ENCODE assay signal across 25 mouse cellular contexts in the genomic region with DNA sequence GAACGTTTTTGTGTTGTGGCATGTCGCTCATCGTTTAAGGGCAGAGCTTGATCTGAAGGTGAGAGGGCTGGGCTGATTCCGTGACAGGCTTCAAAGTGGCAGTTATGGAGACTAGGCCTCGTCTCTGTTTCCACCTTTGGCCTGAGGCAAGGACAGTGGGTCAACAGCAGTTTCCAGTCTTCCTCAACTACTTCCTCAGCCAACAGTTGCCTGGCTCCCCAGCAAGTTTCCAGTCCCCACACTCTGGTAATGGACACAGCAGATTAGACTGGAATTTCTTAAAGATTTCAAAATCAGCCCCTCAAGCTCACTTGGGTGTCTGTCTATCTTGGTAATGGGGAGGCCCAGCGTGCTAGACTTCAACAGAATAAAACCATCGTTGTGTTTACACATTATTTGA.
A peak's percentile ranks its signal among the peaks of the same experiment; 100 is the strongest.
DNase-seq lines count a peak whose midpoint lies in the region; TF ChIP-seq lines count a peak whose summit lies in the region.
"Had no signal": no experiment of that assay in that cellular context is flagged by ENCODE, and none has a peak within 500 bp of the region (broad histone marks: within the 10 kb centered on the region; RNA-seq: fewer than 3 reads in every experiment).

No protein-coding gene starts in this region.

- 70% methylated on average over 7 of the region's 7 CpGs for WGBS in heart, adult 2 months

- H3K9ac ChIP-seq in heart, adult 2 months (ENCODE audit: low read depth, low read length), result no peak overlapping the region
- H3K9ac ChIP-seq: embryonic facial prominence, embryonic 13.5 days; forebrain, embryonic 12.5 days; forebrain, embryonic 15.5 days; hindbrain, embryonic 12.5 days; hindbrain, embryonic 15.5 days had no signal

- no peaks in the 10 kb centered on the region for H3K79me2 ChIP-seq in heart, adult 2 months (replicated peaks; ENCODE audit: control insufficient read depth, insufficient read depth, low read length)

- no peak for TF ChIP-seq POLR2A in testis, adult 2 months (IDR thresholded peaks at IDR 0.05; ENCODE audit: control insufficient read depth, low read depth, low read length)
- TF ChIP-seq POLR2A in heart, adult 2 months (IDR thresholded peaks at IDR 0.05; ENCODE audit: insufficient read depth, low read depth, low read length), result no peak

- DNase-seq in testis, postnatal 10 days (ENCODE audit: low spot score), result no peak
- DNase-seq in lung, postnatal 14 days, result peak; percentile 15
- peak; percentile 27 to 78 for DNase-seq in lung, postnatal 4 days
- no peak for DNase-seq in gastrocnemius, adult 8-10 months (ENCODE audit: low spot score in 2 of 2)
- no peak for DNase-seq in kidney, postnatal 36 days
- DNase-seq in heart, adult 2 months, result no peak
- DNase-seq: adrenal gland, adult 2 months; adrenal gland, postnatal 14 days; B cell, adult 2 months; cerebellum, adult 11 months; cerebellum, adult 2 months; cerebellum, adult 9-11 months; cerebellum, postnatal 25 days; gastrocnemius, postnatal 10 days; gastrocnemius, postnatal 36 days had no signal

- H3K27ac ChIP-seq in testis, adult 2 months (ENCODE audit: control insufficient read depth, insufficient read depth, low read depth, low read length), result peak overlapping the region; percentile 94
- no peak overlapping the region for H3K27ac ChIP-seq in heart, adult 2 months
- H3K27ac ChIP-seq: embryonic facial prominence, embryonic 13.5 days; forebrain, embryonic 12.5 days; forebrain, embryonic 15.5 days; hindbrain, embryonic 12.5 days; hindbrain, embryonic 15.5 days had no signal

- intact Hi-C loops in heart, adult 2 months (cut with DNase I), result no loop called here

- H3K4me1 ChIP-seq in testis, adult 2 months (ENCODE audit: control insufficient read depth, insufficient read depth, low read length), result peaks cover 6% of the 10 kb centered on the region; the same call in 1 of the 2 replicates
- no peaks in the 10 kb centered on the region for H3K4me1 ChIP-seq in heart, adult 2 months (ENCODE audit: control insufficient read depth, insufficient read depth, low read length)
- H3K4me1 ChIP-seq: embryonic facial prominence, embryonic 13.5 days; forebrain, embryonic 12.5 days; forebrain, embryonic 15.5 days; hindbrain, embryonic 12.5 days; hindbrain, embryonic 15.5 days had no signal

- H3K4me3 ChIP-seq in testis, adult 2 months (ENCODE audit: control insufficient read depth, low read depth, low read length), result peak overlapping the region; percentile 76
- H3K4me3 ChIP-seq in heart, adult 2 months, result no peak overlapping the region
- H3K4me3 ChIP-seq: embryonic facial prominence, embryonic 13.5 days; erythroblast, embryonic 14.5 days; forebrain, embryonic 12.5 days; forebrain, embryonic 15.5 days; hindbrain, embryonic 12.5 days; hindbrain, embryonic 15.5 days had no signal

- no peak for TF ChIP-seq CTCF in testis, adult 2 months (IDR thresholded peaks at IDR 0.05; ENCODE audit: control insufficient read depth, insufficient read depth, insufficient replicate concordance, low read depth, low read length)
- no peak for TF ChIP-seq CTCF in heart, adult 2 months (IDR thresholded peaks at IDR 0.05)

- TF ChIP-seq EP300 in heart, adult 2 months (IDR thresholded peaks at IDR 0.05; ENCODE audit: insufficient read depth, low read depth, low read length), result no peak

- H3K36me3 ChIP-seq in testis, adult 2 months (ENCODE audit: control insufficient read depth, insufficient read depth, low read length), result no peaks in the 10 kb centered on the region
- no peaks in the 10 kb centered on the region for H3K36me3 ChIP-seq in heart, adult 2 months (ENCODE audit: control insufficient read depth, insufficient read depth, low read length)
- H3K36me3 ChIP-seq: embryonic facial prominence, embryonic 13.5 days; forebrain, embryonic 12.5 days; forebrain, embryonic 15.5 days; G1E; hindbrain, embryonic 12.5 days; hindbrain, embryonic 15.5 days had no signal

- H3K27me3 ChIP-seq in testis, adult 2 months (ENCODE audit: control insufficient read depth, insufficient read depth, low read length), result no peaks in the 10 kb centered on the region
- H3K27me3 ChIP-seq in heart, adult 2 months (ENCODE audit: control insufficient read depth, insufficient read depth, low read length), result no peaks in the 10 kb centered on the region
- H3K27me3 ChIP-seq: CH12.LX; embryonic facial prominence, embryonic 13.5 days; forebrain, embryonic 12.5 days; forebrain, embryonic 15.5 days; hindbrain, embryonic 12.5 days; hindbrain, embryonic 15.5 days; Patski had no signal

Comparison
In these comparisons a context has a peak if more than half of its experiments do, and no peak if none do; other contexts are left out.
1. DNase-seq: peak in lung, postnatal 14 days (single experiment) and lung, postnatal 4 days (2 of 2); none in testis, postnatal 10 days (single experiment), gastrocnemius, adult 8-10 months (0 of 2), kidney, postnatal 36 days (0 of 2) and heart, adult 2 months (0 of 2).